Mouse (Mus musculus): ENCODE results near the gene Gfpt1.
A peak's percentile ranks its signal among the peaks of the same experiment; 100 is the strongest.

GRCm38 (mm10) chr6:87016916-87017315, 25.7 kb upstream of the Gfpt1 start:
- TF ChIP-seq CTCF (IDR thresholded peaks at IDR 0.05; ENCODE audit: insufficient read depth, low read length) (peak; percentile 53), POLR2A (IDR thresholded peaks at IDR 0.05; ENCODE audit: borderline replicate concordance, extremely low read depth, low read depth, low read length) (no peak)
